Mouse (Mus musculus) G1E-ER4 (cell line): Measurements from ENCODE around the gene Faxc. TPM values are rescaled to one million over a fixed set of nuclear protein-coding genes. Genes with fewer than 3 reads are reported as not detected.

Experiments
- GATA1 ChIP-seq: IDR thresholded peaks from one replicate; pipeline ENCODE4 v1.8.0; 2012; ENCODE audit warnings: low read length, inconsistent platforms
- polyA plus RNA-seq: library from polyadenylated mRNA; stranded (reverse); fragments of >175 nt; gene quantifications from 2 replicates; pipeline ENCODE4 v1.2.3, GENCODE M21; 2012

Faxc gene
- polyA plus RNA-seq, 1 experiment = not detected

- no peak for TF ChIP-seq GATA1
These were observed 56.3 kb downstream of the Faxc start for GRCm38 (mm10) chr4:21987460-21987859.

GRCm38 (mm10) chr4:21989571-21990091 is 58.5 kb downstream of the Faxc start:
- TF ChIP-seq GATA1 = no peak

- TF ChIP-seq GATA1 = no peak
These were observed 59.6 kb downstream of the Faxc start for GRCm38 (mm10) chr4:21990580-21991235.

- no peak for TF ChIP-seq GATA1
These were observed 86.7 kb downstream of the Faxc start for GRCm38 (mm10) chr4:22017656-22018379.

GRCm38 (mm10) chr4:22018414-22018813 is 87.3 kb downstream of the Faxc start:
- TF ChIP-seq GATA1 = no peak

GRCm38 (mm10) chr4:22029951-22030350 is 98.8 kb downstream of the Faxc start:
- no peak for TF ChIP-seq GATA1

Other genes with a start within 250 kb of the Faxc start
- gene Prdm13, start 245.4 kb upstream of the Faxc start, polyA plus RNA-seq = not detected in 2 replicates
- gene Ccnc, start 203.6 kb upstream of the Faxc start, polyA plus RNA-seq = 0.51 and 1.9 TPM in 2 replicates
- 3.6 and 3.9 TPM in 2 replicates for gene Usp45, start 164.2 kb upstream of the Faxc start, polyA plus RNA-seq
- gene Tstd3, start 164.1 kb upstream of the Faxc start, polyA plus RNA-seq = 4.6 and 6.1 TPM in 2 replicates
- 25.7 and 53.8 TPM in 2 replicates for gene Pnisr, start 83.7 kb upstream of the Faxc start, polyA plus RNA-seq
- gene Coq3, start 51.7 kb upstream of the Faxc start, polyA plus RNA-seq = 5.8 TPM in 2 replicates